ENCODE assay signal across 19 mouse cellular contexts in the genomic region with DNA sequence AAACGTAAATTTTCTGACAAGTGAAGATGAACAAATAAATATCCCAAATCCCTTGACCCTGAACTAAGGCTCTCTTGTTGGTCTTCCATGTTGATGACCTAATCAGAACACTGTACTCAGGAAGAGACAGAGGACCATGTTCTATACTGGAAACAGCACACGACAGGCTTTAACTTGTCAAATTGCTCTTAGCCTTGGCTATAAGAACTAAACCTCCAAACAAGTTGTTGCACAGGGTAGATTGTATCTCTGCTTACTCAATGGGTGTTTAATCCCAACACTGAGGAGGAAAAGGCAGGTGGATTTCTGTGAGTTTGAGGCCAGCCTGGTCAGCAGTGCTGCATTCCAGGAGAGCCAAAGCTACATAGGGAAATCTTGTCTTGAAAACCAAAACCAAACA.
A peak's percentile ranks its signal among the peaks of the same experiment; 100 is the strongest.
DNase-seq lines count a peak whose midpoint lies in the region; ATAC-seq lines count a peak whose summit lies in the region.
"Had no signal": no experiment of that assay in that cellular context is flagged by ENCODE, and none has a peak within 500 bp of the region (broad histone marks: within the 10 kb centered on the region; RNA-seq: fewer than 3 reads in every experiment).

No protein-coding gene starts in this region.

- 87% methylated on average over 2 of the region's 2 CpGs for WGBS in midbrain, embryonic 13.5 days
- WGBS in forebrain, embryonic 13.5 days, result 78% methylated on average over 2 of the region's 2 CpGs

- H3K9ac ChIP-seq in midbrain, embryonic 13.5 days (replicated peaks), result no peak overlapping the region
- H3K9ac ChIP-seq in forebrain, embryonic 13.5 days, result no peak overlapping the region

- DNase-seq in fat pad, adult 2 months (ENCODE audit: extremely low read depth, low read depth, low spot score), result peak; percentile 86
- DNase-seq in gonadal fat pad, adult 2 months (ENCODE audit: low read depth), result peak; percentile 81
- DNase-seq: adrenal gland, adult 2 months; adrenal gland, adult 8-10 months; adrenal gland, postnatal 10 days; adrenal gland, postnatal 14 days; adrenal gland, postnatal 25 days; adrenal gland, postnatal 36 days; B cell, adult 2 months; cerebellum, adult 11 months; cerebellum, adult 11-12 months; cerebellum, adult 18-20 months had no signal

- H3K4me3 ChIP-seq in midbrain, embryonic 13.5 days (replicated peaks), result no peak overlapping the region
- H3K4me3 ChIP-seq in forebrain, embryonic 13.5 days, result no peak overlapping the region

- H3K4me1 ChIP-seq in midbrain, embryonic 13.5 days (replicated peaks), result no peaks in the 10 kb centered on the region
- H3K4me1 ChIP-seq in forebrain, embryonic 13.5 days, result no peaks in the 10 kb centered on the region

- no peak for ATAC-seq in midbrain, embryonic 13.5 days
- no peak for ATAC-seq in forebrain, embryonic 13.5 days
- ATAC-seq: activated CD4-positive, CD25-positive, alpha-beta regulatory T cell, adult 4 months; CD4-positive, CD25-positive, alpha-beta regulatory T cell, adult 4 months had no signal

- no peak overlapping the region for H3K27ac ChIP-seq in midbrain, embryonic 13.5 days
- no peak overlapping the region for H3K27ac ChIP-seq in forebrain, embryonic 13.5 days

- H3K27me3 ChIP-seq in midbrain, embryonic 13.5 days, result no peaks in the 10 kb centered on the region
- no peaks in the 10 kb centered on the region for H3K27me3 ChIP-seq in forebrain, embryonic 13.5 days
- H3K27me3 ChIP-seq: CH12.LX, Patski had no signal

- no peaks in the 10 kb centered on the region for H3K9me3 ChIP-seq in midbrain, embryonic 13.5 days
- no peaks in the 10 kb centered on the region for H3K9me3 ChIP-seq in forebrain, embryonic 13.5 days (replicated peaks)
- H3K9me3 ChIP-seq: G1E had no signal

- no peaks in the 10 kb centered on the region for H3K36me3 ChIP-seq in midbrain, embryonic 13.5 days
- no peaks in the 10 kb centered on the region for H3K36me3 ChIP-seq in forebrain, embryonic 13.5 days (ENCODE audit: poor library complexity, severe bottlenecking)
- H3K36me3 ChIP-seq: G1E had no signal

- no peak overlapping the region for H3K4me2 ChIP-seq in midbrain, embryonic 13.5 days (replicated peaks)
- H3K4me2 ChIP-seq in forebrain, embryonic 13.5 days, result no peak overlapping the region
